Mouse (Mus musculus) heart, postnatal 0 days (tissue): ENCODE data around the gene Gm28308. TPM values are rescaled to one million over a fixed set of nuclear protein-coding genes. Genes with fewer than 3 reads are reported as not detected.

ENCODE experiments used
- ATAC-seq: fragments of 200-750 bp; cut with Nextera tagmentation; 2 replicates; pipeline ENCODE4 v1.8.0; 2017; ENCODE audit warnings: low read depth, moderate number of reproducible peaks, moderate library complexity; ENCODE audit not compliant: insufficient read depth
- DNase-seq: peaks from one replicate; pipeline ENCODE4 v3.0.0-alpha.2; 2016; ENCODE audit warnings: low spot score
- H3K27ac ChIP-seq: fragments of 300-500 bp; sonication (generic); 2 replicates; pipeline ENCODE4 v1.5.1; 2014; ENCODE audit warnings: low read depth, mild to moderate bottlenecking
- H3K27me3 ChIP-seq: fragments of 300-500 bp; sonication (generic); 2 replicates; pipeline ENCODE4 v1.6.1; 2014; ENCODE audit warnings: low read length, mixed read lengths; ENCODE audit not compliant: control insufficient read depth, insufficient read depth
- H3K36me3 ChIP-seq: fragments of 300-500 bp; sonication (generic); replicated peaks from 2 replicates; pipeline ENCODE4 v1.6.1; 2014; ENCODE audit warnings: low read length, mixed read lengths; ENCODE audit not compliant: control insufficient read depth, insufficient read depth
- H3K4me1 ChIP-seq: fragments of 300-500 bp; sonication (generic); 2 replicates; pipeline ENCODE4 v1.6.1; 2014; ENCODE audit warnings: antibody characterized with exemption; ENCODE audit not compliant: control insufficient read depth, insufficient read depth
- H3K4me2 ChIP-seq: fragments of 300-500 bp; sonication (generic); 2 replicates; pipeline ENCODE4 v1.6.1; 2014; ENCODE audit warnings: low read depth, mild to moderate bottlenecking, low read length, moderate library complexity
- H3K4me3 ChIP-seq: fragments of 300-500 bp; sonication (generic); 2 replicates; pipeline ENCODE4 v1.5.1; 2014; ENCODE audit warnings: low read depth, low read length
- H3K9ac ChIP-seq: fragments of 300-500 bp; sonication (generic); replicated peaks from 2 replicates; pipeline ENCODE4 v1.6.1; 2014; ENCODE audit warnings: low read depth, low read length, mixed read lengths
- H3K9me3 ChIP-seq: fragments of 300-500 bp; sonication (generic); replicated peaks from 2 replicates; pipeline ENCODE4 v1.6.1; 2016; ENCODE audit warnings: low read length; ENCODE audit not compliant: control insufficient read depth
- CTCF ChIP-seq: IDR thresholded peaks from 2 replicates; pipeline ENCODE4 v1.5.1; 2016; ENCODE audit warnings: antibody characterized with exemption, control low read depth, low read depth
- EP300 ChIP-seq: IDR thresholded peaks from 2 replicates; pipeline ENCODE4 v1.6.1; 2016; ENCODE audit warnings: antibody characterized with exemption, low read depth
- WGBS: fragments of 180-500 bp; shearing (Covaris S2); extraction: QIAGEN DNeasy Blood & Tissue Kit; methylation state at CpG from one replicate; pipeline ENCODE4 v1.1.7; 2014; 5-methylcytosine and 5-hydroxymethylcytosine counted together
- polyA plus RNA-seq: library from polyadenylated mRNA; unstranded; fragments of >200 nt; fragmentation: Nextera tagmentation; extraction: Ambion mirVana; gene quantifications from 2 replicates; pipeline ENCODE4 v1.2.1, GENCODE M21; 2015
- total RNA-seq: library from RNA; depleted of rRNA; stranded (reverse); fragments of >200 nt; gene quantifications from 2 replicates; pipeline ENCODE4 v1.2.3, GENCODE M21; 2014; ENCODE audit warnings: low replicate concordance

Gene Gm28308
- total and polyA plus RNA-seq, 2 experiments from 2014 or later = not detected

DNA sequence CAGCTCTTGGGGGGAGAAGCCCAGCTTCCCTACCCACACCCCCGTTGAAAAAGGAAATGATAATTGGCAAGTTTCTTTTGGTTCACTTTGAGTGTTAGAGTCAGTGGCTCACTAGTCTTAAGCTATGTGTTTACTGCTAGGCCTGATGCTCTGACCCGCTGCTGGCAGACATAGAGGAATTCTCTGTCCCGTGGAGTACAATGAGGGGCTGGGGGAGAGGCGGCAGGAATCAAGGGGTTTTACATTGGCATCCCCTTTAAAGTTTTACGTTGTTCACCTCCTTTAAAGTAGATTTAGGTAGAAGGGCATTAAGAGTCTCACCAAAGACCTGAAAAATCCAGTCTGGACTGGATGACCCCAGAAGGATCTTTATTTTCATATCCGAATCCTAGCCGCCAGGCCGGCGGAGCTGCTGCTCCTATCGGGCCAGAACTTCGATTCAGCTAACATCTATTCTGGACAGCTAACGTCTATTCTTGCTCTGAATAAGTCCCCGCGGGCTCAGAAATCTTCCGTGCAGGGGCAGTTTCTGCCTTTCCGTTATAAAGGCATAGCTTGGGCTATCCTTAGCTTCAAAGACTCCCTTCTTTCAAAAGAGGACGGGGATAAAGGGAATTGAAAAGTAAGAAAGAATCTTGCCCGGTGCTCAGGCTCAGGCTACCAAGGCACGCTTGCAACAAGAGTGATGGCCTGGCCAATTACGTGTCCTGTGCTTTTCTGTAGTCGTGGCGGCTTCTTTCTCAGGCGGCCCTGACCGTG is 39.1 kb upstream of the Gm28308 start:
- no peak overlapping the region for H3K4me3 ChIP-seq
- 5% methylated on average over 24 of the region's 24 CpGs for WGBS
- TF ChIP-seq CTCF (no peak), EP300 (no peak)
- H3K4me1 ChIP-seq = no peaks in the 10 kb centered on the region
- H3K27me3 ChIP-seq = peaks cover 98% of the 10 kb centered on the region
- H3K9ac ChIP-seq = no peak overlapping the region
- H3K4me2 ChIP-seq = no peak overlapping the region
- no peaks in the 10 kb centered on the region for H3K9me3 ChIP-seq
- H3K27ac ChIP-seq = no peak overlapping the region
- ATAC-seq (no peak), DNase-seq (no peak)
- H3K36me3 ChIP-seq = no peaks in the 10 kb centered on the region

DNA sequence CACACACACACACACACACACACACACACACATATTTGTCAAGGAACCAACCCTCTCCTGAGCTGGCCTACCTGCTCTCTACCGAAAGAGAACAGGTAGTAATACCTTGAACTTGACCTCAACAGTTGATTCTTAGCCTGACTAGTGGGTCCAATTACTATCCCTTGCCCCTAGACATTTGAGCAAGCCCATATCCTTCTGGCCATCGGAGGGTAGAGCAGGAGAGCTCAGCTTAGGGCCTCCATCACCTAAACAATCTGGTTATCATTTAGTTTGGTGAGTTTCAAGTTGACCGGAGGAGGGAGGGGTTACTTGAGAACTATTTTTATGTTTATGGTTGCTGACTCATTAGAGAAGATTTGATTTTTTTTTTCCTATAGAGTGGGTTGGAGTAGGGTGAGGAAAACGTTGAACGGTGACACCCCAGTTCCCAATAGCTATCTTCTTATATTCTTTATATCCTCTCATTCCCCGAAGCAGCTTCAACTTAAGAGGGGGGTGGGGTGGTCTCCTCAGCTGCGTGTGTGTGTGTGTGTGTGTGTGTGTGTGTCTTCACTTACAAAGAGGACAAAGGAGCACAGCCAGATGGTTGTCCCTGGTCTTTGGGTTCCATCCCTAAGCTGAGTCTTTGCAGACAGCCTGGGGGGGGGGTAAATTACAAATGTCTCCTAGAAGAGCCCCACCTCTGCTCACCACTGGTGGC is 38.2 kb upstream of the Gm28308 start:
- H3K9ac ChIP-seq = no peak overlapping the region
- TF ChIP-seq CTCF = no peak
- 12% methylated on average over 7 of the region's 7 CpGs for WGBS
- ATAC-seq (no peak), DNase-seq (no peak)
- no peaks in the 10 kb centered on the region for H3K4me1 ChIP-seq
- no peak overlapping the region for H3K4me2 ChIP-seq
- H3K9me3 ChIP-seq = no peaks in the 10 kb centered on the region
- no peak overlapping the region for H3K27ac ChIP-seq
- no peak overlapping the region for H3K4me3 ChIP-seq
- peaks cover 99% of the 10 kb centered on the region for H3K27me3 ChIP-seq
- H3K36me3 ChIP-seq = no peaks in the 10 kb centered on the region

GRCm38 (mm10) chr6:52249826-52250225 is 36.7 kb upstream of the Gm28308 start:
- H3K4me1 ChIP-seq = no peaks in the 10 kb centered on the region
- H3K9ac ChIP-seq = no peak overlapping the region
- H3K36me3 ChIP-seq = no peaks in the 10 kb centered on the region
- H3K9me3 ChIP-seq = no peaks in the 10 kb centered on the region
- H3K4me3 ChIP-seq = no peak overlapping the region
- WGBS = 5% methylated on average over 4 of the region's 4 CpGs
- peaks cover 99% of the 10 kb centered on the region for H3K27me3 ChIP-seq
- no peak for TF ChIP-seq EP300
- no peak for TF ChIP-seq CTCF
- DNase-seq = no peak
- no peak for ATAC-seq
- H3K4me2 ChIP-seq = no peak overlapping the region
- no peak overlapping the region for H3K27ac ChIP-seq

GRCm38 (mm10) chr6:52249415-52249738 is 36.2 kb upstream of the Gm28308 start:
- 2% methylated on average over 16 of the region's 16 CpGs for WGBS

DNA sequence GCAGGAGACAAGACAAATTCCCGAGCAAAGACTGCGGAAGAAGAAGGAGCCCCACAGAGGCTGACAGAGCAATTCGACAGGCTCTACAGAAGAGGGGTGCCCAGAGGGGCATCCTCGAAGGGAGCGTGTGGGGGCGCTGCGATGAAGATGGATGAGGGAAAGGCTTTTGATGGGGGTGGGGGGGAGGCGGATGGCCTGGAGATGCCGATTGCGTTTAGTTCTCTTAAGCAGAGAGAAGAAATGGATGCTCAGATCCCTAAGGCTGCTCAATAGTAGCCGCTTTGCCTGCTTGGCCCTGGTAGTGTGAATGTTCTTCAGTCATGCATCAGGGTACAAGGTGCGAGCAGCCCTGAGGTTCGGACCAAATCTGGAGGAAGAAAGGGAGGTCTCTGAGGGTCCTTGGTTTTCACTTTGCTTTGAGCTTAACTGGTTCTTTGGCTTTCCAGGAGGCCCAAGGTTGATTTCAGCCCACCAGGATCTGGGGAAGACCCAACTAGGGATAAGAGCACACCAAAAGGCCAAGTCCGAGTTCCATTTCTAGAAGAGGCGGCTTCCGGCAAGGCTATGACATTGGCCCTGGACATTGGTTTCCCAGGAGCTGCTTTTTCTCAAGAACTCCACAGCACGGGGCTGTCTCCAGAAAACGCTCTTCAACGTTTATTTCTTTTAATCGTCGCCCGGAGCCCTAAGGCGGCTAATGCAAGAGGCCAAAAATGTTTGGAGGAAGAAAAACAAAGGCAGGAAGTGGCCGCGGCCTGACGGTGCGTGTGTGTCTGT is 35.7 kb upstream of the Gm28308 start:
- no peaks in the 10 kb centered on the region for H3K36me3 ChIP-seq
- DNase-seq (no peak), ATAC-seq (no peak)
- 2% methylated on average over 27 of the region's 27 CpGs for WGBS
- no peak for TF ChIP-seq EP300
- no peak for TF ChIP-seq CTCF
- no peak overlapping the region for H3K4me3 ChIP-seq
- H3K9ac ChIP-seq = no peak overlapping the region
- no peaks in the 10 kb centered on the region for H3K9me3 ChIP-seq
- H3K4me1 ChIP-seq = no peaks in the 10 kb centered on the region
- peaks cover 99% of the 10 kb centered on the region for H3K27me3 ChIP-seq
- no peak overlapping the region for H3K4me2 ChIP-seq
- H3K27ac ChIP-seq = no peak overlapping the region

More at GRCm38 (mm10) chr6:52249415-52249738, 36.2 kb upstream of the Gm28308 start:
- H3K9ac ChIP-seq = no peak overlapping the region
- H3K9me3 ChIP-seq = no peaks in the 10 kb centered on the region
- H3K36me3 ChIP-seq = no peaks in the 10 kb centered on the region
- DNase-seq (no peak), ATAC-seq (no peak)
- H3K27ac ChIP-seq = no peak overlapping the region
- H3K4me2 ChIP-seq = no peak overlapping the region
- TF ChIP-seq CTCF = no peak
- no peak for TF ChIP-seq EP300
- no peaks in the 10 kb centered on the region for H3K4me1 ChIP-seq
- no peak overlapping the region for H3K4me3 ChIP-seq
- peaks cover 99% of the 10 kb centered on the region for H3K27me3 ChIP-seq
